Comparison of ENCODE assay signal across 23 mouse cellular contexts in genomic region chr4:56991951-56992350, GRCm38 (mm10). TPM values are rescaled to one million over a fixed set of nuclear protein-coding genes. Genes with fewer than 3 reads are reported as not detected.
A peak's percentile ranks its signal among the peaks of the same experiment; 100 is the strongest.
DNase-seq lines count a peak whose midpoint lies in the region; ATAC-seq lines count a peak whose summit lies in the region.
"Had no signal": no experiment of that assay in that cellular context is flagged by ENCODE, and none has a peak within 500 bp of the region (broad histone marks: within the 10 kb centered on the region; RNA-seq: fewer than 3 reads in every experiment).

No protein-coding gene starts in this region.

- H3K27me3 ChIP-seq in lung, embryonic 16.5 days (ENCODE audit: control insufficient read depth, insufficient read depth, low read depth, low read length), result peaks cover 44% of the 10 kb centered on the region
- H3K27me3 ChIP-seq in midbrain, embryonic 11.5 days (ENCODE audit: control insufficient read depth, insufficient read depth, low read length), result peaks cover 2% of the 10 kb centered on the region; the same call in 1 of the 2 replicates
- peaks cover 54% of the 10 kb centered on the region for H3K27me3 ChIP-seq in midbrain, embryonic 10.5 days (ENCODE audit: low read depth, poor library complexity, severe bottlenecking)
- H3K27me3 ChIP-seq in embryonic facial prominence, embryonic 10.5 days (replicated peaks; ENCODE audit: low read depth, poor library complexity, severe bottlenecking), result peaks cover 64% of the 10 kb centered on the region
- H3K27me3 ChIP-seq: forebrain, embryonic 15.5 days had no signal

- peaks cover 15% of the 10 kb centered on the region for H3K4me1 ChIP-seq in lung, embryonic 16.5 days (replicated peaks; ENCODE audit: control insufficient read depth, insufficient read depth, low read length)
- peaks cover 2% of the 10 kb centered on the region; the same call in 1 of the 2 replicates for H3K4me1 ChIP-seq in midbrain, embryonic 11.5 days (ENCODE audit: control insufficient read depth, insufficient read depth, low read length)
- peaks cover 16% of the 10 kb centered on the region for H3K4me1 ChIP-seq in midbrain, embryonic 10.5 days
- H3K4me1 ChIP-seq in embryonic facial prominence, embryonic 10.5 days, result peaks cover 14% of the 10 kb centered on the region

- no peak overlapping the region for H3K4me2 ChIP-seq in lung, embryonic 16.5 days (ENCODE audit: low read depth, low read length)
- H3K4me2 ChIP-seq in midbrain, embryonic 11.5 days, result no peak overlapping the region
- H3K4me2 ChIP-seq: embryonic facial prominence, embryonic 12.5 days; forebrain, embryonic 13.5 days; forebrain, embryonic 15.5 days had no signal

- no peak overlapping the region for H3K27ac ChIP-seq in lung, embryonic 16.5 days (ENCODE audit: low read length)
- no peak overlapping the region for H3K27ac ChIP-seq in midbrain, embryonic 11.5 days (ENCODE audit: low read depth, low read length)
- H3K27ac ChIP-seq in midbrain, embryonic 10.5 days (replicated peaks), result no peak overlapping the region
- no peak overlapping the region for H3K27ac ChIP-seq in embryonic facial prominence, embryonic 10.5 days (replicated peaks)
- H3K27ac ChIP-seq: embryonic facial prominence, embryonic 12.5 days; forebrain, embryonic 13.5 days; forebrain, embryonic 15.5 days had no signal

- no peak for DNase-seq in lung, adult 18-20 months
- DNase-seq in midbrain, embryonic 11.5 days (ENCODE audit: low spot score, missing footprints), result peak; percentile 79
- no peak for DNase-seq in midbrain, embryonic 10.5 days (ENCODE audit: low spot score)
- peak; percentile 31 for DNase-seq in lung, postnatal 10 days
- DNase-seq in lung, postnatal 36 days, result peak; percentile 24
- DNase-seq in layer of hippocampus, adult 8-10 months (ENCODE audit: low spot score in 2 of 2), result no peak
- no peak for DNase-seq in embryonic facial prominence, embryonic 10.5 days (ENCODE audit: low spot score)
- DNase-seq: adrenal gland, adult 2 months; adrenal gland, postnatal 10 days; adrenal gland, postnatal 25 days; cerebellum, adult 11-12 months; cerebellum, adult 2 months; cerebellum, adult 9-11 months; cerebellum, postnatal 14 days; cerebellum, postnatal 36 days; embryo, embryonic 11 days; forebrain, postnatal 0 days had no signal

- H3K9ac ChIP-seq in lung, embryonic 16.5 days (ENCODE audit: low read length), result no peak overlapping the region
- H3K9ac ChIP-seq in midbrain, embryonic 11.5 days (ENCODE audit: low read length), result no peak overlapping the region
- H3K9ac ChIP-seq: embryonic facial prominence, embryonic 12.5 days; forebrain, embryonic 13.5 days; forebrain, embryonic 15.5 days; forebrain, postnatal 0 days had no signal

- no peak overlapping the region for H3K4me3 ChIP-seq in lung, embryonic 16.5 days (ENCODE audit: low read length)
- H3K4me3 ChIP-seq in midbrain, embryonic 11.5 days (ENCODE audit: low read depth, low read length), result no peak overlapping the region
- no peak overlapping the region for H3K4me3 ChIP-seq in midbrain, embryonic 10.5 days
- no peak overlapping the region for H3K4me3 ChIP-seq in embryonic facial prominence, embryonic 10.5 days
- H3K4me3 ChIP-seq: embryonic facial prominence, embryonic 12.5 days; forebrain, embryonic 13.5 days; forebrain, embryonic 15.5 days had no signal

- WGBS in lung, embryonic 16.5 days, result 50% methylated on average over 2 of the region's 2 CpGs
- WGBS in midbrain, embryonic 11.5 days, result 80% methylated on average over 2 of the region's 2 CpGs
- 80% methylated on average over 2 of the region's 2 CpGs for WGBS in midbrain, embryonic 10.5 days
- WGBS in embryonic facial prominence, embryonic 10.5 days, result 82% methylated on average over 2 of the region's 2 CpGs

- H3K36me3 ChIP-seq in lung, embryonic 16.5 days (ENCODE audit: control insufficient read depth, insufficient read depth, low read length), result no peaks in the 10 kb centered on the region
- H3K36me3 ChIP-seq in midbrain, embryonic 11.5 days (ENCODE audit: control insufficient read depth, insufficient read depth, low read length), result no peaks in the 10 kb centered on the region
- H3K36me3 ChIP-seq in midbrain, embryonic 10.5 days, result no peaks in the 10 kb centered on the region
- H3K36me3 ChIP-seq in embryonic facial prominence, embryonic 10.5 days (replicated peaks), result no peaks in the 10 kb centered on the region
- H3K36me3 ChIP-seq: embryonic facial prominence, embryonic 12.5 days; forebrain, embryonic 15.5 days had no signal

- ATAC-seq in lung, embryonic 16.5 days (ENCODE audit: low read depth), result peak; percentile 75
- no peak for ATAC-seq in midbrain, embryonic 11.5 days (ENCODE audit: low FRiP score)
- ATAC-seq: forebrain, embryonic 13.5 days; forebrain, embryonic 15.5 days; forebrain, postnatal 0 days had no signal

- peaks cover 11% of the 10 kb centered on the region; the same call in 1 of the 2 replicates for H3K9me3 ChIP-seq in lung, embryonic 16.5 days (ENCODE audit: control insufficient read depth, low read length)
- H3K9me3 ChIP-seq in midbrain, embryonic 11.5 days (ENCODE audit: control insufficient read depth, low read length), result peaks cover 3% of the 10 kb centered on the region; the same call in 1 of the 2 replicates
- peaks cover 7% of the 10 kb centered on the region; the same call in 1 of the 2 replicates for H3K9me3 ChIP-seq in midbrain, embryonic 10.5 days (replicated peaks)
- H3K9me3 ChIP-seq in embryonic facial prominence, embryonic 10.5 days, result peaks cover 12% of the 10 kb centered on the region; the same call in 1 of the 2 replicates
- H3K9me3 ChIP-seq: embryonic facial prominence, embryonic 12.5 days; forebrain, embryonic 15.5 days had no signal

RNA-seq across cellular contexts. Expression of gene Frrs1l, which starts 1.8 kb away (rescaled TPM):
- polyA plus RNA-seq in lung, embryonic 16.5 days (2015; fragmentation: Nextera tagmentation; extraction: Ambion mirVana), result 1.9 and 2.9 TPM in 2 replicates
- polyA plus RNA-seq in midbrain, embryonic 11.5 days (2014; fragmentation: Nextera tagmentation; extraction: Ambion mirVana), result 6.2 and 6.4 TPM in 2 replicates
- polyA plus RNA-seq in midbrain, embryonic 10.5 days (2016; fragmentation: Nextera tagmentation; extraction: Ambion mirVana), result 2.0 and 3.3 TPM in 2 replicates
- total RNA-seq in layer of hippocampus, adult 8-10 months (2022), result 100 to 1,000 TPM; 179 to 224 (median 205) TPM
- 0.80 and 1.4 TPM in 2 replicates for polyA plus RNA-seq in embryonic facial prominence, embryonic 10.5 days (2016; fragmentation: Nextera tagmentation; extraction: Ambion mirVana)
- total RNA-seq: common myeloid progenitor, adult 5-6 weeks; MEL had no signal

RNA-seq across cellular contexts. Expression of gene Tmem245, which starts 44.7 kb away (rescaled TPM):
- 9.5 and 10.8 TPM in 2 replicates for polyA plus RNA-seq in lung, embryonic 16.5 days (2015; fragmentation: Nextera tagmentation; extraction: Ambion mirVana)
- polyA plus RNA-seq in midbrain, embryonic 11.5 days (2014; fragmentation: Nextera tagmentation; extraction: Ambion mirVana), result 6.8 TPM in 2 replicates
- 11.9 and 12.9 TPM in 2 replicates for polyA plus RNA-seq in midbrain, embryonic 10.5 days (2016; fragmentation: Nextera tagmentation; extraction: Ambion mirVana)
- 10 to 100 TPM; 30.9 to 42.1 (median 33.8) TPM for total RNA-seq in layer of hippocampus, adult 8-10 months (2022)
- polyA plus RNA-seq in embryonic facial prominence, embryonic 10.5 days (2016; fragmentation: Nextera tagmentation; extraction: Ambion mirVana), result 14.2 and 14.9 TPM in 2 replicates

Comparison
In these comparisons a context has a peak if more than half of its experiments do, and no peak if none do; other contexts are left out.
1. DNase-seq: peak in midbrain, embryonic 11.5 days (single experiment), lung, postnatal 10 days (single experiment) and lung, postnatal 36 days (single experiment); none in lung, adult 18-20 months (0 of 2), midbrain, embryonic 10.5 days (single experiment), layer of hippocampus, adult 8-10 months (0 of 2) and embryonic facial prominence, embryonic 10.5 days (single experiment).